ENCODE assay signal across 8 mouse cellular contexts in the genomic region with DNA sequence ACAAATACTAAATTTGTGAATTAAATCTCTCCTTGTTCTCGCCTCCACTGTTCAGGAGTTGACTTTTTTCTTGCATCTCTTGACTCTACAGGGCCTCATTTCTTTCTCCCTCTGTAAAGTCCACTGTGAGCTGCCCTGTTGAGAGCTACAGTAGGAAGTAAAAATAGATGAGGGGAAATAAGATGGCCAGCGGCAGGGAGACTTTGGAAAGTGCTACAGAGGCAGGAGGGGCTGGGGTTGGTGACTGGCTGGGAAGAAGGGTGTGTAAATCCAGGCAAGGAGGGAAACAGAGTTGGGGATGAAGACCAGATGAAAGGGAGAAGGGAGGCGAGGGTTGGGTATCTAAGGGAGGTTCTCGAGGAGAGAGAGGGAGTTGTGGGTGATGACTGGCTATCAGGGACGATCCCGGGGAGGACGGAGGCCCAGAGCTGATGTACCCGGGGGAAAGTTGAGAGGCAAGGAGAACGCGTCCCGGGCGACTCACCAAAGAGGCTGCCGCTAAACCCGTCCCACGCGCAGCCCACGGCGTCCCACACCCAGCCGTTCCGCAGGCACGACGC. TPM values are rescaled to one million over a fixed set of nuclear protein-coding genes. Genes with fewer than 3 reads are reported as not detected.
DNase-seq lines count a peak whose midpoint lies in the region; ATAC-seq and TF ChIP-seq lines count a peak whose summit lies in the region.

No protein-coding gene starts in this region.

- H3K27ac ChIP-seq in cortical plate, adult 2 months (ENCODE audit: insufficient read depth, low read length) = no peak overlapping the region
- H3K27ac ChIP-seq in hindbrain, embryonic 12.5 days = peak overlapping the region; percentile 84

- H3K9me3 ChIP-seq in hindbrain, embryonic 12.5 days (replicated peaks) = no peaks in the 10 kb centered on the region

- no peak for ATAC-seq in hindbrain, embryonic 12.5 days (ENCODE audit: low FRiP score)

- peak overlapping the region; percentile 67 for H3K4me2 ChIP-seq in hindbrain, embryonic 12.5 days (replicated peaks)

- TF ChIP-seq POLR2A in lung, adult 2 months (IDR thresholded peaks at IDR 0.05; ENCODE audit: borderline replicate concordance, extremely low read depth, low read depth, low read length) = no peak
- TF ChIP-seq POLR2A in cortical plate, adult 2 months (IDR thresholded peaks at IDR 0.05; ENCODE audit: extremely low read depth, insufficient read depth, low read length) = no peak

- H3K36me3 ChIP-seq in hindbrain, embryonic 12.5 days = peaks cover 15% of the 10 kb centered on the region

- peaks cover 2% of the 10 kb centered on the region; the same call in 1 of the 2 replicates for H3K4me1 ChIP-seq in lung, adult 2 months (ENCODE audit: control insufficient read depth, insufficient read depth, low read length)
- peaks cover 2% of the 10 kb centered on the region; the same call in 1 of the 2 replicates for H3K4me1 ChIP-seq in cortical plate, adult 2 months (ENCODE audit: control insufficient read depth, insufficient read depth, low read length)
- H3K4me1 ChIP-seq in hindbrain, embryonic 12.5 days = peaks cover 26% of the 10 kb centered on the region

- H3K9ac ChIP-seq in hindbrain, embryonic 12.5 days = peak overlapping the region; percentile 82

- TF ChIP-seq CTCF in lung, adult 2 months (IDR thresholded peaks at IDR 0.05; ENCODE audit: insufficient read depth, low read length) = no peak
- TF ChIP-seq CTCF in cortical plate, adult 2 months (IDR thresholded peaks at IDR 0.05; ENCODE audit: extremely low read depth, insufficient read depth, low read length) = no peak

- 2% methylated on average over 22 of the region's 22 CpGs for WGBS in lung, adult 2 months
- WGBS in hindbrain, embryonic 12.5 days = 1% methylated on average over 22 of the region's 22 CpGs

- H3K4me3 ChIP-seq in lung, adult 2 months (replicated peaks; ENCODE audit: extremely low read depth, low read depth, low read length) = peak overlapping the region; percentile 72
- H3K4me3 ChIP-seq in cortical plate, adult 2 months (ENCODE audit: insufficient read depth, low read length) = peak overlapping the region; percentile 79
- peak overlapping the region; percentile 77 for H3K4me3 ChIP-seq in hindbrain, embryonic 12.5 days

- H3K27me3 ChIP-seq in hindbrain, embryonic 12.5 days = no peaks in the 10 kb centered on the region

- no peak for DNase-seq in lung, adult 2 months
- DNase-seq in lung, postnatal 25 days (ENCODE audit: low spot score) = no peak
- DNase-seq in lung, postnatal 36 days = peak; percentile 7
- no peak for DNase-seq in right cerebral cortex, adult 2 months (ENCODE audit: low spot score in 2 of 2)
- DNase-seq in urinary bladder, postnatal 25 days (ENCODE audit: low spot score) = no peak
- no peak for DNase-seq in testis, postnatal 10 days (ENCODE audit: low spot score)

RNA-seq across cellular contexts. Expression of gene Opn3, which starts 0.8 kb away (rescaled TPM):
- 1.7 and 3.6 TPM in 2 replicates for polyA plus RNA-seq in lung, adult 2 months (2012; rRNA removed)
- polyA plus RNA-seq in cortical plate, adult 2 months (2012; rRNA removed) = 3.8 and 4.2 TPM in 2 replicates
- polyA plus RNA-seq in hindbrain, embryonic 12.5 days (2016; fragmentation: Nextera tagmentation; extraction: Ambion mirVana) = 8.6 and 10.3 TPM in 2 replicates

RNA-seq across cellular contexts. Expression of gene Chml, which starts 0.9 kb away (rescaled TPM):
- 8.0 and 16.3 TPM in 2 replicates for polyA plus RNA-seq in lung, adult 2 months (2012; rRNA removed)
- polyA plus RNA-seq in cortical plate, adult 2 months (2012; rRNA removed) = 3.4 and 3.5 TPM in 2 replicates
- polyA plus RNA-seq in hindbrain, embryonic 12.5 days (2016; fragmentation: Nextera tagmentation; extraction: Ambion mirVana) = 5.9 and 6.0 TPM in 2 replicates

RNA-seq across cellular contexts. Expression of gene Wdr64, which starts 6.6 kb away (rescaled TPM):
- polyA plus RNA-seq in lung, adult 2 months (2012; rRNA removed) = not detected in 2 replicates
- polyA plus RNA-seq in cortical plate, adult 2 months (2012; rRNA removed) = 0.02 TPM in 1 of 2 replicates, not detected in the other
- polyA plus RNA-seq in hindbrain, embryonic 12.5 days (2016; fragmentation: Nextera tagmentation; extraction: Ambion mirVana) = not detected in 2 replicates
